Mouse (Mus musculus): Measurements from ENCODE around the gene Chn2. TPM values are rescaled to one million over a fixed set of nuclear protein-coding genes. Genes with fewer than 3 reads are reported as not detected.

Gene Chn2
- total and polyA plus RNA-seq, 3 experiments = not detected

DNA sequence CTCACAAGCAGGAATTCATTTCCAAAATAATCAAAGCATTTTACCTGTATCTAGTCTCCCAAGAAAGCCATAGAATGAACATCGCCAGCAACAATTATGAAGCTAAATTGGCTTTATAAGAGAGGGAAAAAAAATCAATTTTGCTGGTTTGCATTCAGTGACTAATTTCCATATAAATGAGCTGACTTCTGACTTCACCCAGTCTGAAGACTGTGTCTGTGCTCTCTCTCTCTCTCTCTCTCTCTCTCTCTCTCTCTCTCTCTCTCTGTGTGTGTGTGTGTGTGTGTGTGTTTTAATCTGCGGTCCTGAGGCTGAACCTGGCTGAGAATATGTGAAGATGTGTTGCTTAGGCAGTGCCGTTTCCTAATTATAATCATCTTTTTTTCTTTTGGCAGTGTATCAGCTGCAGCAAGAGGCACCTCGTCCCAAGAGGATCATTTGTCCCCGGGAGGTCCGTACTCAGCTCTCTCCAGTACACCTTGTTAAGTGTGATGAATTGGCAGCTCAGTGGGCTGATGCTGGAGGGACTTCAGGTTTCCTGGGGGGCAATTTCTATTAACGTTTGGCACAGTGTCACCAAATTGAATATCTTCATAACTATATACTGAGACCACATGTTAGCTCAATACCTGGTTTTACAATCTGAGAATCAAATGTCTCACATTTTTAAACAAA, 154.4 kb downstream of the Chn2 start:
- H3K4me3 ChIP-seq (ENCODE audit: control insufficient read depth in 1 of 2, insufficient read depth in 1 of 2, low read depth in 2 of 2, low read length in 2 of 2) = no peak overlapping the region
- H3K4me1 ChIP-seq (ENCODE audit: control insufficient read depth in 1 of 2, insufficient read depth in 2 of 2, low read length in 2 of 2) = no peaks in the 10 kb centered on the region
- H3K27ac ChIP-seq (ENCODE audit: control insufficient read depth, low read depth, low read length) = no peak overlapping the region
- TF ChIP-seq USF2 (IDR thresholded peaks at IDR 0.05; ENCODE audit: borderline replicate concordance in 1 of 2, insufficient read depth in 1 of 2, low read depth in 1 of 2, low read length in 2 of 2) = no peak
- TF ChIP-seq BHLHE40 (IDR thresholded peaks at IDR 0.05; ENCODE audit: borderline replicate concordance, low read depth, low read length) = no peak
- TF ChIP-seq MYC (IDR thresholded peaks at IDR 0.05; ENCODE audit: low read depth, low read length) = no peak
- TF ChIP-seq MAX (IDR thresholded peaks at IDR 0.05; ENCODE audit: low read length) = no peak
- TF ChIP-seq UBTF (IDR thresholded peaks at IDR 0.05; ENCODE audit: borderline replicate concordance, insufficient read depth, low read depth, low read length) = no peak
- no peak for TF ChIP-seq SMC3 (IDR thresholded peaks at IDR 0.05; ENCODE audit: low read depth, low read length)
- TF ChIP-seq ZC3H11A (IDR thresholded peaks at IDR 0.05; ENCODE audit: low read depth, low read length) = no peak
- TF ChIP-seq GABPA (IDR thresholded peaks at IDR 0.05; ENCODE audit: low read depth, low read length) = no peak
- TF ChIP-seq SIN3A (IDR thresholded peaks at IDR 0.05; ENCODE audit: low read length) = no peak
- no peak for TF ChIP-seq EP300 (IDR thresholded peaks at IDR 0.05; ENCODE audit: low read depth in 1 of 2, low read length in 2 of 2)
- no peak for TF ChIP-seq TCF12 (IDR thresholded peaks at IDR 0.05; ENCODE audit: low read depth, low read length)
- TF ChIP-seq MAFK (IDR thresholded peaks at IDR 0.05; ENCODE audit: borderline replicate concordance, low read depth, low read length) = no peak
- no peaks in the 10 kb centered on the region for H3K27me3 ChIP-seq (ENCODE audit: control insufficient read depth in 1 of 2, insufficient read depth in 2 of 2, low read length in 2 of 2)
- H3K9me3 ChIP-seq (replicated peaks; ENCODE audit: insufficient read depth, low read length) = no peaks in the 10 kb centered on the region
- no peak overlapping the region for H3K9ac ChIP-seq (ENCODE audit: control insufficient read depth, low read depth, low read length, poor library complexity, severe bottlenecking)
- DNase-seq (ENCODE audit: low read depth, low spot score) = no peak
- H3K79me2 ChIP-seq (ENCODE audit: control insufficient read depth, insufficient read depth, low read length, poor library complexity) = no peaks in the 10 kb centered on the region
- no peaks in the 10 kb centered on the region for H3K36me3 ChIP-seq (ENCODE audit: control insufficient read depth in 1 of 2, insufficient read depth in 2 of 2, low read length in 2 of 2)

DNA sequence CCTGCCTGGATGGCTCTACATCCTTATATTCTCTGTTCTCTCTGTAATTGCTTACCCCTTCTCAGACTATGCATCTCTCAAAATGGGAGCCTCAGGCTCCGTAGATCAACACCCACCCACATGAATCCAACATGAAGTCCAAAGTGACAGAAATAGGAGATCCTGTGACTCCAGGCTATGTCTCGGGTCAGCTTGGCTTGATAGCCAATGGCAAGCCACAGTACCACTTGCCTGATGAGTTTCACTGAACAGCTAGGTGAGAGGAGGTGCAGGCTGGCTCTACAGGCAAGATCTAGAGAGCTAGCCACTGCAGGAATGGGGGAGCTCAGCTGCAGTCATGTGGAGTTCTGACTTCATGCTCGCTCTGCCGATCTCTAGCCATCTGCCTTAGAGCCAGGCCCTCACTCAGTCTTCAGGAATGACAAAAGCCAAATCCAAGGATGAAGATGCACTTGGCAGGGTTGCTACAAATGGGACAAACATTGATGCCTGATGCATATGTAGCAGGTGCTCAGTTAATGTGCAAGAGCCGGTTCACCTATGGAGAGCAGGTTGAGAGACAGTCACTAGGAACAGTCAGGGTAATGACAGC, 158.6 kb downstream of the Chn2 start:
- no peaks in the 10 kb centered on the region for H3K9me3 ChIP-seq (replicated peaks; ENCODE audit: insufficient read depth, low read length)
- TF ChIP-seq MAFK (IDR thresholded peaks at IDR 0.05; ENCODE audit: borderline replicate concordance, low read depth, low read length) (no peak), JUND (IDR thresholded peaks at IDR 0.05; ENCODE audit: low read depth, low read length) (no peak), MXI1 (IDR thresholded peaks at IDR 0.05; ENCODE audit: low read depth, low read length) (no peak), GATA1 (IDR thresholded peaks at IDR 0.05; ENCODE audit: low read depth, low read length) (no peak), TAL1 (IDR thresholded peaks at IDR 0.05; ENCODE audit: low read length) (no peak), MYB (IDR thresholded peaks at IDR 0.05; ENCODE audit: low read depth, low read length) (no peak), USF2 (IDR thresholded peaks at IDR 0.05; ENCODE audit: borderline replicate concordance in 1 of 2, insufficient read depth in 1 of 2, low read depth in 1 of 2, low read length in 2 of 2) (no peak), CHD1 (IDR thresholded peaks at IDR 0.05; ENCODE audit: low read depth, low read length) (no peak), USF1 (IDR thresholded peaks at IDR 0.05; ENCODE audit: low read depth, low read length) (no peak), MAZ (IDR thresholded peaks at IDR 0.05; ENCODE audit: low read depth, low read length) (no peak), BHLHE40 (IDR thresholded peaks at IDR 0.05; ENCODE audit: borderline replicate concordance, low read depth, low read length) (no peak), GABPA (IDR thresholded peaks at IDR 0.05; ENCODE audit: low read depth, low read length) (no peak), ZC3H11A (IDR thresholded peaks at IDR 0.05; ENCODE audit: low read depth, low read length) (no peak), KAT2A (conservative IDR thresholded peaks at IDR 0.05; ENCODE audit: low read depth, low read length) (no peak), RAD21 (IDR thresholded peaks at IDR 0.05; ENCODE audit: low read depth, low read length) (no peak), MEF2A (IDR thresholded peaks at IDR 0.05; ENCODE audit: extremely low read depth, insufficient replicate concordance, low read depth, low read length, poor library complexity, severe bottlenecking) (no peak), ELF1 (IDR thresholded peaks at IDR 0.05; ENCODE audit: low read depth, low read length) (no peak), MYC (IDR thresholded peaks at IDR 0.05; ENCODE audit: low read depth, low read length) (no peak), TBP (IDR thresholded peaks at IDR 0.05; ENCODE audit: low read depth, low read length) (no peak), EP300 (IDR thresholded peaks at IDR 0.05; ENCODE audit: low read depth in 1 of 2, low read length in 2 of 2) (no peak)
- no peaks in the 10 kb centered on the region for H3K79me2 ChIP-seq (ENCODE audit: control insufficient read depth, insufficient read depth, low read length, poor library complexity)
- no peaks in the 10 kb centered on the region for H3K36me3 ChIP-seq (ENCODE audit: control insufficient read depth in 1 of 2, insufficient read depth in 2 of 2, low read length in 2 of 2)
- H3K27ac ChIP-seq (ENCODE audit: control insufficient read depth, low read depth, low read length) = no peak overlapping the region
- no peaks in the 10 kb centered on the region; a peak in 1 of 4 replicates for H3K27me3 ChIP-seq (ENCODE audit: control insufficient read depth in 1 of 2, insufficient read depth in 2 of 2, low read length in 2 of 2)
- no peak overlapping the region for H3K9ac ChIP-seq (ENCODE audit: control insufficient read depth, low read depth, low read length, poor library complexity, severe bottlenecking)
- no peaks in the 10 kb centered on the region for H3K4me1 ChIP-seq (ENCODE audit: control insufficient read depth in 1 of 2, insufficient read depth in 2 of 2, low read length in 2 of 2)
- no peak overlapping the region for H3K4me3 ChIP-seq (ENCODE audit: control insufficient read depth in 1 of 2, insufficient read depth in 1 of 2, low read depth in 2 of 2, low read length in 2 of 2)
- no peak for DNase-seq (ENCODE audit: low read depth, low spot score)
